Mouse (Mus musculus) cerebellum, adult 18-20 months (tissue): ENCODE results near the gene Ccdc80.

Experiments
- DNase-seq, 2 experiments: peaks; one replicate each; pipeline ENCODE4 v3.0.0; 2021

Ccdc80 gene

DNA sequence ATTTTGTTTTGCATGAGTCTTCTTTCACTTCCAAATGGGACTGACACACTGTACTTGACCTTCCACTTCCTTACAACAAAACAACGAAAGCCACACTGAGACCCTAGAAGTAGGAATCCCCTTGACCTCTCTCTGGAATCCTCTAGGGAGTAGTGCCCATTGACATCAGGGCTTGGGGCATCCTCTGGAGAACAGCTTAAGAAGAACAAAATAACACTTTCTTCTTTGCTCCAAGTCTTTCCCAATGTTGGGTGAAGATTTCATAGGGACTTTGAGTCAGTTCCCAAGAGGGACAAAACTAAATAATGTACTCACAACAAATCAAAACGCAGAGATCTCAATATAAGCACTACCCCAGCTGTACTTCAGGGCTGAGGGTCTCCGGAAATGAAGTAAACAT, 25.6 kb downstream of the Ccdc80 start:
- no peak for DNase-seq

DNA sequence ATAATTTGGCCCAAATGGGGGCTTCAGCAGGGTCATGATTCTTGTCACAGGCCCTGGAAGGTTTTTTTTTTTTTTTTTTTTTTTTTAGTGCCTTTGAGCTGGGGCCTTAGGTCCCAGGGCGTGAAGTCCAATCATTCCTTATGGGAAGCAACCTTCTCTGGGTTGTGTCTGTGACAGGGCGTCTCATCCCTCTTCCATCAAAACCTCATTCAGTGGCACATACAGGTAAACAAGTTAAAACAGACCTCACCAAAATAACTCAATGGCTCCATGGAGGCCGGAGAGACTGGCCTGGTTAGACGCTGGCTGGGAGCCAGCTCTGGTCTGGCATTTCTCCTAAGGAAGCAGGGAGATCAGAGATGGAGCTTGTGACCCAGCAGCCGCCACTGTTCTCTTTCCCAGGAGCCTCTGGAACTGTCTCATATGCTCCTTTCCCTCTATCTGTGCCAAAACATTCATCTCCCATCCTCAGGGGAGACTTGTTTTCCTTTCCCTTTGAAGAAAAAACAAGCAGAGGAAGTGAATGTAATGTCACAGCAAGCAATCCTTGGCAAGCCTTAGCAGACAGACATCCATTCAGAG, 27.7 kb downstream of the Ccdc80 start:
- DNase-seq, result peak; percentile 66 to 72

DNA sequence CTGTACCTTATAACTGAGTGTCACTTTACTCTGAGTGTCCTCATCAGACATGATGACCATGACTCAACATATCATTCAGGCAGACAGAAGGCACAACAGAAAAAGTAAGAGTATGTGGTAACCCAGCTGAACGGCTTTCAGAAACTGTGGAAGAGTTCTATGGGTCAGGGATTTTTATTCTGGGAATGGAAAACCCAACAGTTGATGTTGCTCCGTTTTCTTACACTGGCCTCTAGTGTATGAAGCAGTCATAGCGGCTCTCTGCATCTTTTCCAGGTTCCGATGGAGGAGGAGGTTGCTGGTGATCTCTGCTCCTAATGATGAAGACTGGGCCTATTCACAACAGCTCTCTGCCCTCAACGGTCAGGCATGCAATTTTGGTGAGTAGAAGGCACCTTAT, 29.4 kb downstream of the Ccdc80 start:
- DNase-seq, result peak; percentile 6 to 24

DNA sequence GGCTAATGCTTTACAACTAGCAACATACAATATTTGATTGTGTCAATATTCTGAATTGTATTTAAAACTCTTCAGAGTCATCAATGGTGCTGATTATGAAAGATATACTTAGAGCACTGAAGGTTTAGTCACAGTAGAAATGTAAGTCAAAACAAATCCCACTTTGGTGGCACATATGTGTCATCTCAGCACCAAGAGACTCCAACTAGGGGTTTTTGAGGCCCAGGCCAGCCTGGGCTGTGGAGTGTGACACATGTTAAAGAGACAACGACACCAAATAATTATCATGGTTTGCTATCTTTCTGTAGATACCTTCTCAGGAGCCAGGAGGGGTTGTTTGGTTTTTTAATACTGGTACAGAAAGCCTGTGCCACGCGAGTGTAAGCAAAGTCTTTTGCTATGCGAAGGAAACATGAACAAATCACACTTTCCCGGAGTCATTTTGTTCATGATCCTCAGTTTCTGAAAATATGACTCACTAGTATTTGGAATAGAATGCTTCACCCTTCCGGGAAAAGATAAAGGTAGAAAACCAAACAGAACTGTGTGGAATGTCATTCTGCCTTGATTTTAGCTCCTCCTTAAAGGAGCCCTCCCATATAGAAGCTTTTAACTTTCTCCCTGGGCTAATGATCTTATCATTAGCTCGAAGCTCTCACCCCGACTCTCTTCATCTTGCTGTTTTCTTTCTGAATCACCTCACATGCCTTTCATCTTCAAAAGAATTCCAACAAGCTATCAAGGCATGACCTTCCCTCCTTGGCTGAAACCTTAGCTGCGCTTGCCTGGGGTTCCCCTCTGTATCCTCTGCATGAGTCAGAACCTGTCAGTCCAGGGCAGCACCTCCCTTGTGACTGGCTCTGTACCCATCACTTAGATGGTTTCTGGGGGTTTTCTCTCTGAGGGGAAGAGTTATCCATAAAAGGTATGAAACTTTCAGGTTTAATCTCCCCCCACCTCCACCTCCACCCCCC, 31.3 kb downstream of the Ccdc80 start:
- no peak for DNase-seq

DNA sequence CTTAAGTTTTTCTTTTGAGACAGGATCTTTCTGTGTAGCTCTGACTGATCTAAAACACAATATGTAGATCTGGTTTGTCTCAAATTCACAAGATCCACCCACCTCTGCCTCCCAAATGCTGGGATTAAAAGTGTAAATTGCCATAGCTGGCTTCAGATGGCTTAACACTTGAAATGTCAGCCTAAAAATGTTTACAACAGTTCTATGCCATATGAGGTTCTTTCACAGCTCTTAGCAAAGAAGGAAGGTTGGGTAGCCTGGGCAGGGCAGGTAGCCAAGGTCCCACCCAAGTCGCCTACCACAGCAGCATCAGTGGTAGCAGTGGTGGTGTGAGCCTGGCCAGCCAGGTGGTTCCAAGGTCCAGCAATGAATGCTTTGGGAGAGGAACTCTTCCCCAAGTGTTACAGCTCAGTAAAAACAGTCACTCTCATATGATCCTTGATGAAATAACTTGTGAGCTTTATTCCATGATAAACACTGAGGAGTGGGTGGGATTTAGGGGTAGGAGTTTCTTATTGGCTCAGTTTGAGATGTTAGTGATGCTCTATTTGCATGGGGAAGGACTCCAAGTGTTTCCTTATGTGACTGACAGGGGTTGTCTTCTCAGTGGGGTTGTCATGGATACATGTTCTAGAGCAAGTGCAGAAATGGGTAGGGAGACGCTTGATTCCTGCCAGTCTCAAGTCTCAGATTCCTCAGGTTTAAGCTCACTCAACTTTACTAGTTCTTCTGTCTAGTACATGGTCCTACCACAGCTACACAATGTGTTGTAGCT, 34.9 kb downstream of the Ccdc80 start:
- DNase-seq, result no peak

DNA sequence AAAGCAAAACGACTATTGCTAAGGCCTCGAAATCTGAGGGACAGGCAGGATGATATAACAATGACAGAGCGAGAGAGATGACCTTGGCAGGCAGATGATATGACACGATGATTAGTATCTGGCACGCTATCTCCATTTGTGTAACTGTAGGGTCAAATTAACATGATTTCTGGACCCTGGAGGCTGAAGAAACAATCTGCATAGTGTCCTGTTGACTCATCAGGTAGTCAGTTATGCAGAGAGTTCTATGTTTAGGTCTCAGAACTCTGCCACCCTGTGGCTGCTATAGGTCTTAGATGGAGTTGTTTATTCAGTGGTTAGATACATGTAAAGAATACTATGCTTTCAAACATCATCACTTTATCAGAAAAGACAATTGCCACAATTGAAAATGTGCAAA, 48.5 kb downstream of the Ccdc80 start:
- no peak for DNase-seq

DNA sequence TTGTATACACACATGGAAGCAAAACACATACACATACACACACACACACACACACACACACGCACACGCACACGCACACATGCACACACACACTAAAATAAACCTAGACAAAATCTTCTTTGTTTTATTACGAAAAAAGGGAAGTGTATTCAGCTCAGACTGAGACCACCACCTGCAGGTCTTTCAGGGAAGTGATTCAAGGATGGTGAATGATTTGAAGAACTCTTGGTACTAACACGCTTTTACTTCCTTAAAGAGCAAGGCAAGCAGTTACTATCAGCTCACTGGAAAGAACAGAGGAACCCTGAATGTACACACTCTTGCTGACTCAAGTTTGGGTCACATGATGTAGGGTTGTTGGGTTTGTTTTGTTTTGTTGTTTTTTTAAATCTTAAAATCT, 49.4 kb downstream of the Ccdc80 start:
- no peak for DNase-seq

DNA sequence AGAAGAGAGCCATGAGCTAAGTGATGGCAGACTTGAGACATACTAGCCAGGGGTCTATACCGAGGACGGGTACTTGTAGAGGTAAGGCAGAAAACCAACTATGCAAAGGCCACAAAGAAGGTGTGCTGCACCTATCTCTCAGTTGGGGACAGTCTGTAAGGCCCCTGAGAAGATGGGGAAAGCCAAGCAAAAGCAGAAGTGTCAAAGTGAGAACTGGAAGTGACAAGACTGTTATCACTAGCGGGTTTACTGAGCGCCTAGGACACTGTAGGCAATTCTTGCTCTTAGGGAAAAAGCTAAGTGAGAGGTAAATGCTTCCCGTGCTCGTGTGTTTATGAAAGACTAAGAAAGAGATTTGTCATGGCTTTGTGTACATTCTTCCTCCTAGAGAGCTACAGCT, 51.9 kb downstream of the Ccdc80 start:
- no peak for DNase-seq

DNA sequence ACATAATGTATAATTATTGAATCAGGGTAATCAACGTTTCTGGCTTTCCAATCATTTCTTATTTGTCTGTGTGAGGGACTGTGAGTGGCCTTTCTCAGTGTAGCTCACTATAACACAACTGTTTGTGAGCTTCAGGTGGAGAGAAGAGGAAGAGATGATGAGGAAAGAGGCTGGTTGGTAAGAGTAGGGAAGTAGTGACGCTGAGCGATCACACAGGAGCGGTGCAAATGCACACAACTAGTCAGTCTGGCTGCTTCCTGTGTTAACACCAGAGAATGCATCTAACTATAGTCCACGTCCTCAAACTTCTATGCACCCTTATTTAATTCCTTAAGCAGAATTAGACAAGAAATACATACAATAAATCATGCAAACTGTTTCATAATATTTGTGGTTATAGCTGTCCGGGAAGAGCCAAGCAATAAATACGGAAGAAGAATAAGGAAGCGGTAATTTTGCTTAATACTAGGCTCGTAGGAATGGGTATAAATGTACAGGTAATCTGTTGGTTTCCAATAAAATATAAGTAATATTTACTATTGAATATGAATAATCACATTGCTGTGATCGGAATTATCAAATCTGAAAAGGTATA, 55.4 kb downstream of the Ccdc80 start:
- no peak for DNase-seq

DNA sequence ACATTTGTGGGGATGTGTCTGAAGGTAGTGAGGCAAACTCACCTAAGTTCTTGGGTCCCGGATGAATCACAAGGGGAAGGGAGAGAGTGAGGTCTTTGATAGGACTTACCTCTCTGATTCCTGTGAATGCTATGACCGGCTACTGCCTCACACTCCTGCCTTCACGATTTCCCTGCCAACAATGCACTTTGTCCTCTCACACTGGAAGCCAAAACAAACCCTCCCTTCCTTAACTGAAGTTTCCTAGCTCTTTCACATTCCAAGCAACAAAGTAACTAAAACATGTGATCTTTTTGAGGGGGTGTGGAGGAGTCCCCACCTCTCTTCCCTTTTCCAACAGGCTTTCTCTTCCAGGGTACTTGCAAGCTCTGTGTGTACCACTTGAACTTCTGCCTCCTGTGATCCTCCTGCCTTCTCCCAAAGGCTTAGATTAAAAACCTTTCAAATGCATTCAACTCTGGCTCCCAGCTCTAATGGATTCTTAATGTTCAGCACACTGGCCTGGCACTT, 61.6 kb downstream of the Ccdc80 start:
- DNase-seq, result no peak

DNA sequence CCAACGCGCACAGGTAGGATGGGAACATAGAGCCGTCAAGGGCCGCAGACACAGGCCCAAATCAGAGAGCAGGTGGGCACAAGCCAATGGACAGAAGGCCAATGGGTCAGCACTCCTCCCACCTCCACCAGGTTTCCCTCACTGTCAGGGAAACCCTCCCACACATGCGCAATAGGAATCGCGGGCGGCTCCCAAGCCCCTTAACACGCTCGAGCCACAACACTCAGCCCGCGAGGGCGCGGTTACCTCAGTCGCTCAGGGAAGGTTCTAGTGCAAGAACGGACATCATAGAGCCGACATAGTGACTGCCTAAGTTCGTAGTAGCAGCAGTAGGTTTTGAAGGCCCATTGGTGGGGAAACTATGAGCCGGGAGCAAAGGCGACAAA, 64.9 kb downstream of the Ccdc80 start:
- peak; percentile 81 for DNase-seq

DNA sequence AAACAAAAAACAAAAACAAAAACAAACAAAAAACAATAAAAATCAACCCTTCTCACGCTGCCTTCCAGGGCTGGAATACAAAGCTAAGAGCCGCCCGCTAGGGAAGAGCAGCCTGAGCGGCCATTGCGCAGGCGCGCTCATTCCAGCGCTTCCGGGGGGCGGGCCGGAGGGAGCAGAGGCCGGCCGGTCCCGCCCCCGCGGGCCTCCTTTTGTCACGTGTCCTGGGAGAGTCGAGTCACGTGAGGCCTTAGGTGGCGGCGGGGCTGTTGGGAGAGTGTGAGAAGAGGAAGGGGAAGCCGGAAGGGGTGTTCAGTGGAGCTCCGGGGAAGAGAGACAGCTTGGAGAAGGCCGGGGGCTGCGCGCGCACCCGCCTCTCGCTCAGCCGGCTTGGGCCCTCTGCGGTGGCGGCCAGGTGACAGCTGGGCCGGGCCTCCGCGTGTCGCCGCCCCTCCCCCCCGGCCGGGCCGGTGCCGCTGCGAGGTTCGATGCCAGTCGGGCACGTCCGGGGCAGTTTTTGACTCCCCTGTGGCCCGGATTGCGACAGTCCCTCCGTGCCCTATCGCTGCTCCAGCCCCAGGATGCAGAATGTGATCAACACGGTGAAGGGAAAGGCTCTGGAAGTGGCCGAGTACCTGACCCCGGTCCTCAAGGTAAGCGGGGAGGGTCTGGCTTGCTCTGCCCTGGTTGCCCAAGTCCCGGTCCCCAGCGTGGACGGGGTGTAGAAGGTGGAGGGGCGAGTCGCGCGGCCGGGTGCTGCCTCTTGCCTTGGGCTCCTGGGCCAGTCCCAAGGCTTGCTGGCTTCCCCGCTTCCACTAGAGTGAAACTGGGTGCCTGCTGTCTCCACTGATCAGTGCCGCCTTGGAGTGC, 65.6 kb downstream of the Ccdc80 start, which contains the start of the genes Slc35a5 and Atg3:
TSS of gene Slc35a5 (minus strand) at position 185 of the 867 bp plus-strand sequence.
TSS of gene Atg3 (plus strand) at position 264 of the 867 bp plus-strand sequence.
- peak; percentile 95 to 96 for DNase-seq

DNA sequence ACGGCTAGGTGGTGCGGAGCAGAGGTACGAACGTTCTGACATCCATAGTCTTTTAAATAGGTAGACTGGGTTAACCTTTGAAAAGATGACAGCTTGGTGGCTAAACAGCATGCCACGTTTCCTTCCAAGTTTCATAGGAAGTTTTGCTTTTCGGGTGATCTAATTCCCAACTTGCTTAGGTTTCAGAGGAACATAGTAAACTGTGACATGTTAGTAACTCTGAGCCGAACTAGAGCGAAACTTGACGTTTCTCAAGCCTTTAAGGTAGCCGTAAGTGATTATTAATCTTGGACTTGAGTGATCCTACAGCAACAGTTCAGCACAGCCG, 66.2 kb downstream of the Ccdc80 start:
- no peak for DNase-seq
